9 mouse cellular contexts compared by ENCODE assay signal in the genomic region with DNA sequence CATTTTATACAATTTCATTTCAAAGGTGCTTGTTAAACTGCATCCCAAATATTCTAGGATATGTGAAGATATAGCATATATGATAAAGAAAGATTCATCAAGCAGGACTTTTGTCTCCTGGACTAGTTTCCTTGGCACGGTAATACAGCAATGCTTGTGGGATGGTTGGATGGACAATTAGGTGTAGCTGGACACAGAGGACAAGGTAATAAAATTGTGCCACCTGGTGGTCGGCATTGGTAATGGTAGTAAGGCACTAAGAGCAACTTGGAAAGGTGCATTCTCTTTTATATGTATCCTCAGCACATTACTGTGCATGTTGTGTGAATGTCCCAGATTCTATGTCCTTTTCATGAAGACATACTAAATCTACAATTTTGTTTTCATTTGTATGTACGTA. TPM values are rescaled to one million over a fixed set of nuclear protein-coding genes. Genes with fewer than 3 reads are reported as not detected.
A peak's percentile ranks its signal among the peaks of the same experiment; 100 is the strongest.
DNase-seq lines count a peak whose midpoint lies in the region; ATAC-seq lines count a peak whose summit lies in the region.
"Had no signal": no experiment of that assay in that cellular context is flagged by ENCODE, and none has a peak within 500 bp of the region (broad histone marks: within the 10 kb centered on the region; RNA-seq: fewer than 3 reads in every experiment).

No protein-coding gene starts in this region.

- no peaks in the 10 kb centered on the region for H3K9me3 ChIP-seq in embryonic facial prominence, embryonic 14.5 days (ENCODE audit: control insufficient read depth, low read length)
- no peaks in the 10 kb centered on the region for H3K9me3 ChIP-seq in hindbrain, embryonic 11.5 days (ENCODE audit: control insufficient read depth, low read length)

- H3K36me3 ChIP-seq in embryonic facial prominence, embryonic 14.5 days (ENCODE audit: control insufficient read depth, insufficient read depth, low read length) = no peaks in the 10 kb centered on the region
- no peaks in the 10 kb centered on the region for H3K36me3 ChIP-seq in hindbrain, embryonic 11.5 days (ENCODE audit: control insufficient read depth, insufficient read depth, low read length)

- no peak overlapping the region for H3K4me3 ChIP-seq in embryonic facial prominence, embryonic 14.5 days (ENCODE audit: low read depth, low read length)
- H3K4me3 ChIP-seq in hindbrain, embryonic 11.5 days (ENCODE audit: low read depth, low read length) = no peak overlapping the region

- H3K9ac ChIP-seq in embryonic facial prominence, embryonic 14.5 days (ENCODE audit: low read depth, low read length) = no peak overlapping the region
- no peak overlapping the region for H3K9ac ChIP-seq in hindbrain, embryonic 11.5 days (ENCODE audit: low read depth, low read length)

- peak; percentile 41 for DNase-seq in ES-CJ7 (ENCODE audit: low read depth, low spot score)
- DNase-seq in adrenal gland, postnatal 36 days = peak; percentile 68 to 70
- peak; percentile 68 for DNase-seq in embryonic facial prominence, embryonic 14.5 days (ENCODE audit: low spot score)
- DNase-seq in hindbrain, embryonic 11.5 days (ENCODE audit: low spot score) = peak; percentile 84
- peak; percentile 71 to 80 for DNase-seq in layer of hippocampus, postnatal 10 days (ENCODE audit: low spot score in 2 of 2)
- peak; percentile 58 for DNase-seq in lung, postnatal 25 days (ENCODE audit: low spot score)
- peak; percentile 87 for DNase-seq in retina, postnatal 1 day
- peak; percentile 65 for DNase-seq in yolk sac, embryonic 10.5 days (ENCODE audit: low spot score)

- no peaks in the 10 kb centered on the region for H3K27me3 ChIP-seq in embryonic facial prominence, embryonic 14.5 days (replicated peaks; ENCODE audit: control insufficient read depth, insufficient read depth, low read length)
- H3K27me3 ChIP-seq in hindbrain, embryonic 11.5 days (ENCODE audit: control insufficient read depth, insufficient read depth, low read length) = no peaks in the 10 kb centered on the region

- H3K4me2 ChIP-seq in embryonic facial prominence, embryonic 14.5 days (ENCODE audit: low read depth, low read length) = no peak overlapping the region
- no peak overlapping the region for H3K4me2 ChIP-seq in hindbrain, embryonic 11.5 days (replicated peaks; ENCODE audit: low read depth, low read length)

- ATAC-seq in embryonic facial prominence, embryonic 14.5 days (ENCODE audit: low read depth) = peak; percentile 47; the same call in 1 of the 2 replicates
- ATAC-seq in hindbrain, embryonic 11.5 days (ENCODE audit: low FRiP score) = peak; percentile 57; the same call in 1 of the 2 replicates

- 30% methylated on average over 3 of the region's 3 CpGs for WGBS in embryonic facial prominence, embryonic 14.5 days
- WGBS in hindbrain, embryonic 11.5 days = 33% methylated on average over 3 of the region's 3 CpGs

- H3K4me1 ChIP-seq in embryonic facial prominence, embryonic 14.5 days (ENCODE audit: control insufficient read depth, insufficient read depth, low read length) = no peaks in the 10 kb centered on the region
- no peaks in the 10 kb centered on the region for H3K4me1 ChIP-seq in hindbrain, embryonic 11.5 days (replicated peaks; ENCODE audit: control insufficient read depth, insufficient read depth, low read length)

- H3K27ac ChIP-seq in embryonic facial prominence, embryonic 14.5 days (replicated peaks; ENCODE audit: low read depth, low read length) = no peak overlapping the region
- H3K27ac ChIP-seq in hindbrain, embryonic 11.5 days (ENCODE audit: low read depth, low read length) = no peak overlapping the region

RNA-seq across cellular contexts. Expression of a gene that starts 47.9 kb away (rescaled TPM):
- total RNA-seq in adrenal gland, postnatal 36 days (2021) = 1 to 10 TPM in 1 of 2 experiments, under 1 TPM in 1; 0.73 to 1.9 TPM
- 0.08 TPM in 1 of 2 replicates, not detected in the other for polyA plus RNA-seq in embryonic facial prominence, embryonic 14.5 days (2014; fragmentation: Nextera tagmentation; extraction: Ambion mirVana)
- polyA plus RNA-seq in hindbrain, embryonic 11.5 days (2014; fragmentation: Nextera tagmentation; extraction: Ambion mirVana) = not detected in 2 replicates
- not detected for total RNA-seq in layer of hippocampus, postnatal 10 days (2021)
- polyA plus RNA-seq: heart, embryonic 14.5 days had no signal
